Mouse (Mus musculus): ENCODE data around the gene Coq6.

DNA sequence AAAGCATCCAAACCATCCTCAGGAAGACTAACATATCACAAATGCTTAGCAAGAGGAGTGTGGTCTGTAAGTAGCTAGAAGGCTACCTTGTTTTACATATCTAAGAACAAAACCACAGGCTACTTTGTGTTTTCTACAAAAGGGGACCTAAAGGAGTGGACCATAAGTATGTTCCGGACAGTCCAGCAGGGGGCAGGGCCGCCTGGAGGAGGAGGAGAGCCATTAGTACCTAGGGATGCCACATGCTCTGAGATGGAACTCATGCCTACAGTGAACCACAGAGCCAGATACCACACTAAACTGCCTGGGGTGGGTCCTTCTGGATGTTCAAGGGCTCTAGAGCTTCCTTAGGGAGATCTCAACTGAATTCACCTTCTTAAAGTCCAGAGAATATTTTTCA, 14.3 kb upstream of the Coq6 start:
- TF ChIP-seq TAL1 (IDR thresholded peaks at IDR 0.05; ENCODE audit: low read length) = no peak
- no peak for TF ChIP-seq GATA1 (IDR thresholded peaks at IDR 0.05; ENCODE audit: low read length)
